Comparison of ENCODE assay signal across 8 mouse cellular contexts in genomic region chr13:3406236-3407017, GRCm38 (mm10).
DNase-seq lines count a peak whose midpoint lies in the region; ATAC-seq and TF ChIP-seq lines count a peak whose summit lies in the region.
"Not testable (repeated sequence)": the region's sequence is repeated elsewhere in the genome, so short reads cannot be mapped to it uniquely, and the experiment has no call there.

No protein-coding gene starts in this region.

- H3K4me3 ChIP-seq in embryonic facial prominence, embryonic 13.5 days; kidney, adult 2 months (ENCODE audit: insufficient read depth, low read depth, low read length); midbrain, embryonic 12.5 days; spleen, adult 2 months (ENCODE audit: extremely low read depth, insufficient read depth, insufficient read length): not testable (repeated sequence)

- WGBS in embryonic facial prominence, embryonic 13.5 days = 42% methylated on average over 8 of the region's 8 CpGs
- WGBS in kidney, adult 2 months = 35% methylated on average over 8 of the region's 8 CpGs
- WGBS in midbrain, embryonic 12.5 days = 42% methylated on average over 8 of the region's 8 CpGs
- WGBS in spleen, adult 2 months = 38% methylated on average over 8 of the region's 8 CpGs

- ATAC-seq in embryonic facial prominence, embryonic 13.5 days (ENCODE audit: insufficient number of reproducible peaks, insufficient read depth, low FRiP score, low TSS enrichment, low read depth) = peak; percentile 64; the same call in 1 of the 2 replicates
- ATAC-seq in midbrain, embryonic 12.5 days (ENCODE audit: low FRiP score, low read depth) = peak; percentile 87

- not testable (repeated sequence) for H3K9me3 ChIP-seq in embryonic facial prominence, embryonic 13.5 days; midbrain, embryonic 12.5 days

- peak; percentile 97 for DNase-seq in 416B (ENCODE audit: low read depth)
- peak; percentile 60 for DNase-seq in adrenal gland, postnatal 25 days
- peak; percentile 85 for DNase-seq in heart, adult 8-10 months (ENCODE audit: low spot score)
- peak; percentile 92 for DNase-seq in kidney, adult 2 months
- peak; percentile 72 for DNase-seq in left cerebral cortex, postnatal 4 days
- DNase-seq in spleen, adult 2 months (ENCODE audit: low read depth in 1 of 2, low spot score in 2 of 2) = peak; percentile 69 to 80

- H3K4me2 ChIP-seq in embryonic facial prominence, embryonic 13.5 days; midbrain, embryonic 12.5 days (replicated peaks): not testable (repeated sequence)

- not testable (repeated sequence) for H3K27me3 ChIP-seq in embryonic facial prominence, embryonic 13.5 days; kidney, adult 2 months (replicated peaks; ENCODE audit: control insufficient read depth, insufficient read depth, low read length); midbrain, embryonic 12.5 days; spleen, adult 2 months (ENCODE audit: control insufficient read depth, insufficient read depth, low read length)

- TF ChIP-seq CTCF in kidney, adult 2 months (conservative IDR thresholded peaks at IDR 0.05; ENCODE audit: insufficient read depth, insufficient read length, low read depth, low read length) = peak; percentile 71
- TF ChIP-seq CTCF in spleen, adult 2 months (IDR thresholded peaks at IDR 0.05; ENCODE audit: extremely low read depth, insufficient read depth, insufficient read length, insufficient replicate concordance) = peak; percentile 49; the same call in 1 of the 2 replicates

- H3K9ac ChIP-seq in embryonic facial prominence, embryonic 13.5 days; midbrain, embryonic 12.5 days (replicated peaks): not testable (repeated sequence)

- H3K27ac ChIP-seq in embryonic facial prominence, embryonic 13.5 days; kidney, adult 2 months (ENCODE audit: insufficient read depth, low read depth, low read length); midbrain, embryonic 12.5 days (replicated peaks); spleen, adult 2 months (ENCODE audit: insufficient read depth, low read length): not testable (repeated sequence)

- H3K36me3 ChIP-seq in embryonic facial prominence, embryonic 13.5 days; kidney, adult 2 months (ENCODE audit: control insufficient read depth, insufficient read depth, low read length); midbrain, embryonic 12.5 days; spleen, adult 2 months (ENCODE audit: control insufficient read depth, insufficient read depth, low read length): not testable (repeated sequence)

- intact Hi-C loops in left cerebral cortex, postnatal 4 days (cut with DNase I) = not testable (repeated sequence)

- TF ChIP-seq POLR2A in kidney, adult 2 months (IDR thresholded peaks at IDR 0.05; ENCODE audit: low read depth, low read length); spleen, adult 2 months (IDR thresholded peaks at IDR 0.05; ENCODE audit: low read depth, low read length): not testable (repeated sequence)

- not testable (repeated sequence) for H3K4me1 ChIP-seq in embryonic facial prominence, embryonic 13.5 days; kidney, adult 2 months (ENCODE audit: control insufficient read depth, insufficient read depth, low read length); midbrain, embryonic 12.5 days; spleen, adult 2 months (ENCODE audit: control insufficient read depth, insufficient read depth, insufficient read length)
